Mouse (Mus musculus) gastrocnemius, adult 18-20 months (tissue): ENCODE measurements at regions not wholly inside any gene's neighbourhood (a gene's known extent, or its start where the extent isn't known, plus 50 kb on each side); places are given as distances from the start of the nearest gene placed in this dataset.

Source experiments
- DNase-seq: peaks from one replicate; pipeline ENCODE4 v3.0.0; 2021; ENCODE audit warnings: low spot score

- no peak for DNase-seq
These were observed 1249.9 kb upstream of the Lrrc6 start for GRCm38 (mm10) chr15:67750582-67750981.

- DNase-seq: no peak
These were observed 1242.6 kb upstream of the Lrrc6 start for GRCm38 (mm10) chr15:67743332-67743731.

GRCm38 (mm10) chr15:67732988-67733387 lies 1232.3 kb upstream of the Lrrc6 start:
- DNase-seq: no peak

- no peak for DNase-seq
These were observed 1228.8 kb upstream of the Lrrc6 start for GRCm38 (mm10) chr15:67729492-67729891.

- no peak for DNase-seq
These were observed 1224.5 kb upstream of the Lrrc6 start for GRCm38 (mm10) chr15:67725239-67725638.

- no peak for DNase-seq
These were observed 1213.5 kb upstream of the Lrrc6 start for GRCm38 (mm10) chr15:67714203-67714602.

GRCm38 (mm10) chr15:67686140-67686539 lies 1185.4 kb upstream of the Lrrc6 start:
- no peak for DNase-seq

- no peak for DNase-seq
These were observed 1172.6 kb upstream of the Lrrc6 start for GRCm38 (mm10) chr15:67673276-67673675.

GRCm38 (mm10) chr15:67636155-67636554 lies 1135.4 kb upstream of the Lrrc6 start:
- DNase-seq: peak; percentile 56

- no peak for DNase-seq
These were observed 1126.1 kb upstream of the Lrrc6 start for GRCm38 (mm10) chr15:67626704-67627287.

- no peak for DNase-seq
These were observed 1111.2 kb upstream of the Lrrc6 start for GRCm38 (mm10) chr15:67611896-67612295.

- no peak for DNase-seq
These were observed 1097.7 kb upstream of the Lrrc6 start for GRCm38 (mm10) chr15:67598426-67598825.

GRCm38 (mm10) chr15:67576581-67576980 lies 1075.9 kb upstream of the Lrrc6 start:
- DNase-seq: peak; percentile 25

GRCm38 (mm10) chr15:67571614-67572013 lies 1070.9 kb upstream of the Lrrc6 start:
- no peak for DNase-seq

GRCm38 (mm10) chr15:67557304-67557703 lies 1056.6 kb upstream of the Lrrc6 start:
- DNase-seq: no peak

GRCm38 (mm10) chr15:67551911-67552310 lies 1051.2 kb upstream of the Lrrc6 start:
- DNase-seq: no peak

- no peak for DNase-seq
These were observed 1046.2 kb upstream of the Lrrc6 start for GRCm38 (mm10) chr15:67546896-67547400.

- no peak for DNase-seq
These were observed 1045.0 kb upstream of the Lrrc6 start for GRCm38 (mm10) chr15:67545745-67546144.

GRCm38 (mm10) chr15:67513722-67514121 lies 1013.0 kb upstream of the Lrrc6 start:
- no peak for DNase-seq

GRCm38 (mm10) chr15:67495001-67495658 lies 994.4 kb upstream of the Lrrc6 start:
- DNase-seq: no peak

GRCm38 (mm10) chr15:67481733-67482132 lies 981.0 kb upstream of the Lrrc6 start:
- no peak for DNase-seq

- DNase-seq: no peak
These were observed 973.6 kb upstream of the Lrrc6 start for GRCm38 (mm10) chr15:67474325-67474724.

GRCm38 (mm10) chr15:67472979-67473378 lies 972.3 kb upstream of the Lrrc6 start:
- no peak for DNase-seq
